Mouse (Mus musculus): ENCODE results near the gene Psd4. TPM values are rescaled to one million over a fixed set of nuclear protein-coding genes. Genes with fewer than 3 reads are reported as not detected.

Psd4 gene
- total and polyA plus RNA-seq, 2 experiments from 2014 or later = 0.34 to 1.00 TPM

DNA sequence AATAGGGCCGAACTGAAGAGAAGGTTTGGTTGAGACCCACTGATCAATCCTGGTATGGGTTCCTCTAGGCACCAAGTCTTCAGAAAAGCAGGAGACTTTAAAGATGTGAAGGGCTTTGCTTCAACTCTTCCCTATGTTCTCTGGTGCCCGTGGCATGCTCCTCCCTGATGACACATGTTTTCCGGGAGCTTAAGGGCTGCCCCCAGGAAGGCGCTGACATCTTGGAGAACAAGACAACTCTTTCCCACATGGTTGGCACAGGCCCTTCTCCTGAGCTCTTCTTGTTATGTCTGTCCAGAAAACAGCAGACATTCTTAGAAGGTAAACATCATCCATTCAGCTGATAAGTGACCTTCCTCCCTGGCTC, 498 bp downstream of the Psd4 start:
- no peak for TF ChIP-seq CTCF (IDR thresholded peaks at IDR 0.05; ENCODE audit: low read depth)
- H3K27ac ChIP-seq (ENCODE audit: low read depth, low read length) = no peak overlapping the region
- peak overlapping the region; percentile 91 for H3K4me2 ChIP-seq (ENCODE audit: low read depth)
- DNase-seq = no peak
- H3K27me3 ChIP-seq (ENCODE audit: insufficient read depth, low read length) = no peaks in the 10 kb centered on the region
- no peaks in the 10 kb centered on the region for H3K9me3 ChIP-seq (ENCODE audit: low read length)
- no peaks in the 10 kb centered on the region for H3K4me1 ChIP-seq (ENCODE audit: insufficient read depth)
- WGBS = 75% methylated on average over 4 of the region's 4 CpGs
- H3K9ac ChIP-seq = no peak overlapping the region; the same call in 1 of the 2 replicates
- ATAC-seq = no peak
- no peak overlapping the region; the same call in 1 of the 2 replicates for H3K4me3 ChIP-seq (ENCODE audit: low read depth, low read length)
- no peaks in the 10 kb centered on the region for H3K36me3 ChIP-seq (ENCODE audit: insufficient read depth)

DNA sequence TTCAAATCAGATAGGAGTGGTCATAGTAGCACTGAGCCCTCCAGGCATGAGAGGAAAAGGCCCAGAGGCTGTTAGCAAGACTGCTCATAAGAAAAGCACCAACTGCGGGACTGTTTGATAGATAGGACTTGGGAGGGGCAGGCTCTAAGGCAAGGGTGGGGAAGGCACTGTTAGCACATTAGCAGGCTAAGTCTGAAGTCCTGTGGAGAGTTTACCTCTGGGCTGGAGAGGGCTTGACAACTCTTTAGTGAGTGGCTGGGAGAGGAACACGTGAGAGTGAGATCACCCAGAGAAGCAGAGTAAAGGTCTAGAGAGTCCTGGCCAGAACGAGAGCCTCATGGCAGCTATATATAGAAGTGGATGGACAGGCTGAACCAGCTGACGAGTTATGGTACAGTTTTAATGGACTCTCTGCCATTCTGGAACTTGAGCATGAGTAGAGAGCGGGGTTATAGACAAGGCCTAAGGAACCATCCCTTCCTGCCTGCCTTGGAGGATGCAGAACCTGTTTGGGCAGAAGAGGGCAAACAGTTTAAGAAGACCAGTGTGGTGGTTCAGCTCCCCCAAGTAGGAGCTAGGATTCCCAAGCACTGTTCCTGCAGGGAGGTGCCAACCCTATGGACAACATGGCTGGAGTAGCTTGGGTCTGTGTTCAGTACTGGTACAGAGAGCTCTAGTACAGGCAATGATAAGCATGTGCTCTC, 11.5 kb downstream of the Psd4 start:
- H3K4me2 ChIP-seq (ENCODE audit: low read depth) = no peak overlapping the region
- no peaks in the 10 kb centered on the region for H3K4me1 ChIP-seq (ENCODE audit: insufficient read depth)
- H3K9me3 ChIP-seq (ENCODE audit: low read length) = no peaks in the 10 kb centered on the region
- H3K27ac ChIP-seq (ENCODE audit: low read depth, low read length) = no peak overlapping the region
- DNase-seq (no peak), ATAC-seq (no peak)
- H3K36me3 ChIP-seq (ENCODE audit: insufficient read depth) = no peaks in the 10 kb centered on the region
- H3K9ac ChIP-seq = no peak overlapping the region
- 81% methylated on average over 5 of the region's 5 CpGs for WGBS
- no peak overlapping the region for H3K4me3 ChIP-seq (ENCODE audit: low read depth, low read length)
- no peak for TF ChIP-seq CTCF (IDR thresholded peaks at IDR 0.05; ENCODE audit: low read depth)
- no peaks in the 10 kb centered on the region for H3K27me3 ChIP-seq (ENCODE audit: insufficient read depth, low read length)

DNA sequence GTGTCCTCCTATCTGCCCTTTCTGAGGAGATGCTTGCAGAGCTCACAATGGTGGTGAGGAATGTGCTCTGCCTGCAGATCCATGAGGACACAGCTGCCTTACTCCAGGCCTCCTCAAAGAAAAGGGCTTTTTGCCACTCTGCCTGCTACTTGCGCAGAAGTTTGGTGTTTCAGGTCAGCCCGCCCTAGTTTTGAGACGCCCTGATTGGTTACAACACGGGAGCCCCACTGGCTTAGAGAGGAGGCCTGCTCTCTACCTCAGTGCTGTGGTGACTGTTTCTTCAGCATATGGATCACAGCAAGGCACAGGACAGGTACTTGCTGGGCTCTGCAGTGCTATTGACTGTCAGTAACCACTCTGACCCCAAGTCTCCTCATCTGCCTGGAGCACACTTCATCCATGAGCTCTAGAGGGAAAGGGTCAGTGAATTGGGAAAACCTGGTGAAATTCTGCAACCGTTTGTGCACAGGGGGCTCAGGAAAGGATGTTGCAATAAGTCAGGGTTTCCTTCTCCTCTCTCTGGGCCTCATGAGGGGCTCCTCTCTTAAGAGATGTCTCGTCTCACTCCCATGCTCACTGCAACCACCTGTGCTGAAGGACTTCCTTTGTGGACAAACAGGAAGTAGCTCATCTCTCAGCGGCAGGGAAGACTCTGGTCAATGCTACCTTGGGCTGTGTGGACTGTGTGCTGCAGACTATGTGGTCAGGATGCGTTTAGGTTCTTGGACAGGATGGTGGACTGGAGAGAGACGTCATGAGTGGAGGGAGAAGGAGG, 15.3 kb downstream of the Psd4 start:
- no peak overlapping the region for H3K9ac ChIP-seq
- no peak for DNase-seq
- H3K4me1 ChIP-seq (ENCODE audit: insufficient read depth) = no peaks in the 10 kb centered on the region
- 81% methylated on average over 9 of the region's 9 CpGs for WGBS
- TF ChIP-seq CTCF (IDR thresholded peaks at IDR 0.05; ENCODE audit: low read depth) = no peak
- no peaks in the 10 kb centered on the region for H3K9me3 ChIP-seq (ENCODE audit: low read length)
- ATAC-seq = no peak
- no peak overlapping the region for H3K4me3 ChIP-seq (ENCODE audit: low read depth, low read length)
- no peak overlapping the region for H3K27ac ChIP-seq (ENCODE audit: low read depth, low read length)
- H3K27me3 ChIP-seq (ENCODE audit: insufficient read depth, low read length) = no peaks in the 10 kb centered on the region
- H3K36me3 ChIP-seq (ENCODE audit: insufficient read depth) = no peaks in the 10 kb centered on the region
- no peak overlapping the region for H3K4me2 ChIP-seq (ENCODE audit: low read depth)

DNA sequence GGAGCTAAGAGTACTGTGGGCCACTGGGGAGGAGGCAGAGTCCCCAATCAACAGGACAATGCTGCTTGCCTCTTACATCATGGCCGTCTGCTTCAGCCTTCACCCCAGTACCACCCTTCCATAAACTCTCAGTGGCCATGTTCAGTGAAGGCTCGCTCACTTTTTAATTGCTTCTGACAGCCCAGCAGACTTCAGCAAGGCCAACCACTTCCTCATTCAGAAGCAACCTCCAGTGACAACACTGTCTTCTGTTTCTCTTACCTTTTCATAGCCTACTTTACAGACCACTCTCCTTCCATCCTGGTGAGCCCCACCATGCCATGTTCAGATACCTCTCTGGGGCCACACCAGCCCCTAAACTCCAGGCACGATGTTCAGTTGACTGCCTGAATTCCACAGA, 16.3 kb downstream of the Psd4 start:
- no peak overlapping the region for H3K9ac ChIP-seq
- H3K9me3 ChIP-seq (ENCODE audit: low read length) = no peaks in the 10 kb centered on the region
- ATAC-seq (no peak), DNase-seq (no peak)
- no peak overlapping the region for H3K4me3 ChIP-seq (ENCODE audit: low read depth, low read length)
- no peaks in the 10 kb centered on the region for H3K36me3 ChIP-seq (ENCODE audit: insufficient read depth)
- TF ChIP-seq CTCF (IDR thresholded peaks at IDR 0.05; ENCODE audit: low read depth) = no peak
- H3K27ac ChIP-seq (ENCODE audit: low read depth, low read length) = no peak overlapping the region
- H3K4me2 ChIP-seq (ENCODE audit: low read depth) = no peak overlapping the region
- no peaks in the 10 kb centered on the region for H3K4me1 ChIP-seq (ENCODE audit: insufficient read depth)
- 87% methylated on average over 3 of the region's 3 CpGs for WGBS
- H3K27me3 ChIP-seq (ENCODE audit: insufficient read depth, low read length) = no peaks in the 10 kb centered on the region

DNA sequence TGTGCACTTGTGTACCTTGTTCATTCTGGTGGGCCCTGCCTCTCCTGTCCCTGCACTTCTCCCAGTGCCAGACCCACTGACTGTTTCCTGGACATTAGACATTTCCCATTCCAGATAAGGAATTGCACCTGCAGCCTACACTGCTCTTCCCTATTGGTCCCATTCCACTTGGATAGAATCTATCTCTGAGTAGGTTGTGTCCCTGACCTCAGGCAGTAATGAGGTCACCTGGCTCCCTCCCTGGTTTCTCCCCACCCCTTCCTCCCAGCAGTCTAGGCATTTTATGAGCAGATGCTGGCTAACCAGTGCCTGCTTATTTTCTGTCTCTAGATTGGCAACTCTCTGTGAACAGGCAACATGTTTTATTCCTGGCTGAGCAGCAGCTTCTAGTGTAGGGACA, 17.0 kb downstream of the Psd4 start:
- no peaks in the 10 kb centered on the region for H3K27me3 ChIP-seq (ENCODE audit: insufficient read depth, low read length)
- H3K4me2 ChIP-seq (ENCODE audit: low read depth) = no peak overlapping the region
- DNase-seq (no peak), ATAC-seq (no peak)
- no peak overlapping the region for H3K4me3 ChIP-seq (ENCODE audit: low read depth, low read length)
- no peaks in the 10 kb centered on the region for H3K9me3 ChIP-seq (ENCODE audit: low read length)
- H3K4me1 ChIP-seq (ENCODE audit: insufficient read depth) = no peaks in the 10 kb centered on the region
- TF ChIP-seq CTCF (IDR thresholded peaks at IDR 0.05; ENCODE audit: low read depth) = no peak
- no peaks in the 10 kb centered on the region for H3K36me3 ChIP-seq (ENCODE audit: insufficient read depth)
- H3K27ac ChIP-seq (ENCODE audit: low read depth, low read length) = no peak overlapping the region
- no peak overlapping the region for H3K9ac ChIP-seq

DNA sequence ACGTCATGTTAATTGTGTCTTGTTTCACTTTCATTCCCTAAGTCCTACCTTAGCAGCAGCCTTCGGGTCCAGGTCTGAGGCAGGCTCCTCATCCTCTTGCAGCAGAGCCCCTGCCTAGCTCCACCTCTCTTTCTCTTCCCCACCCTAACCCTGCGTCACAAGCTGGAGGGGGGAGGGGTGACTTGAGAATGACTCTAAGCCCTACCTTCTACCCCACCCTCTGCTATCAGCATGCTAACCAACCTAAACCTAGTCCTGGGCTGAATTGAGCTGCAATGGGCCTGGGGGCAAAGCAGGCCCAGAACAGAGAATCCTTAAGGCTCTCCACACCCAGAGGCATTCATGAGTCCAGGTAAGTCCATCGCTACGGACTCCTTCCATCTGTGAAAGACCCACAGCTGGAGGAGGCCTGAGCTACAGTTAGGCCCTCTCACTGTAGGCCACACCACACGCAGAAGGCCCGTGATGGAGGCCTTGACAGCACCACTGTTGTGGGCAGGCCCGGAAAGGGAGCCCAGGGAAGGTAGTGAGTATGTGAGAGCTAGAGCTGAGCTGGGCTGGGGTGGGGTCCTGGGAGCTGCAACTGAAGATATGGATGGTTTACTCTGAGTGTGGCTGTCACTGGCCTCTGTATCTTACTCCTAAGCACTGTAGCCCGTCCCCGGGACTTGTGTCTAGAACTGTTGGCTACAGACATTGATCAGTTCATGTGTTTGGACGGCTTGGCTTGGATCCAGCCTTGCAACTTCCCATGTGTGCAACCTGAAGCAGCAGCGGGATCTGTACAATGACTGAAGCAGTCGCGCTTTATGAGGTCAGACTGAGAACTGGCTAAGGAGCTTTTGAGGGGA, 18.0 kb downstream of the Psd4 start:
- Histone ChIP-seq H3K36me3 (ENCODE audit: insufficient read depth) (no peaks in the 10 kb centered on the region), H3K4me3 (ENCODE audit: low read depth, low read length) (no peak overlapping the region), H3K4me1 (ENCODE audit: insufficient read depth) (no peaks in the 10 kb centered on the region), H3K27ac (ENCODE audit: low read depth, low read length) (no peak overlapping the region), H3K27me3 (ENCODE audit: insufficient read depth, low read length) (no peaks in the 10 kb centered on the region), H3K9me3 (ENCODE audit: low read length) (no peaks in the 10 kb centered on the region), H3K9ac (no peak overlapping the region), H3K4me2 (ENCODE audit: low read depth) (no peak overlapping the region)
- TF ChIP-seq CTCF (IDR thresholded peaks at IDR 0.05; ENCODE audit: low read depth) = no peak
- DNase-seq = no peak
- 79% methylated on average over 14 of the region's 14 CpGs for WGBS
- no peak for ATAC-seq

Measured in forebrain, postnatal 0 days (tissue).